Mouse (Mus musculus): ENCODE measurements around the gene C5ar1.
A peak's percentile ranks its signal among the peaks of the same experiment; 100 is the strongest.
"Not testable (repeated sequence)": the region's sequence is repeated elsewhere in the genome, so short reads cannot be mapped to it uniquely, and the experiment has no call there.

The C5ar1 gene

GRCm38 (mm10) chr7:16274922-16275890 lies 15.9 kb upstream of the C5ar1 start:
- no peak for DNase-seq

GRCm38 (mm10) chr7:16273766-16274140 lies 14.4 kb upstream of the C5ar1 start:
- peak in 1 of 2 experiments; percentile 83 for DNase-seq

DNA sequence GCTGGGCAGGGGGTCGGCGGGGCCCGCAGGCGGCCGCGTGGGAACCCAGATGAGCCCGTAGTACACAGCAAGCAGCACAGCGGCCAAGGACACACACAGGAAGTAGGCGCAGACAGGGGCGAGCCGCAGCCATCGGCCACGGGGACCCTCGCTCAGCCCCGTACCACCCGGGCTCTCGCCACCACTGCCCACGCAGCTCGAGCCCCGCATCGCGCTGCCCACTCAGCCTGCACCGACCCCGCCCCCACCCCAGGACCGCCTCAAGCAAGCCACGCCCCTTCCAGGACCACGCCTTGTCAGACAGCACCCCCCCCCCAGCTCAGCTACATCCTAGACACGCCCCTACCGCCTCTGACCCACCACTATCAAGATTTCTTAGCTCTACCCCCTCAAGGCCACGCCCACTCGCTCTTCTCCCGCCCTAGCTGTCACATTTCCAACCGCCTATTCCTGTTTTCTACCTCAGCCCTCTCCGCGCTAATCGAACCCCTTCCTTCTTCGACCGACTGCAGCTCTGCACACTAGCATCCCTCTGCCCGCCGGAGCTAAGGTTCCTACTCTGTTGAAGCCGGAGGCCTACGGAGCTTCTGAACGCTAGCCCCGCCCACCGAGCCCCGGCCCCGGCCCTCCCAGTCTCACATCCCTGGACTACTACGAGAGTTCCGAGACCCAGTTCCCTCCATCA lies 13.9 kb upstream of the C5ar1 start, which contains the start of gene Inafm1:
Inafm1 (minus strand) TSS at position 537 of the 685 bp plus-strand sequence.
- DNase-seq, result peak; percentile 86 to 91

- peak; percentile 85 to 86 for DNase-seq
Observed at GRCm38 (mm10) chr7:16272681-16273080, 13.3 kb upstream of the C5ar1 start.

- peak in 1 of 2 experiments; percentile 22 for DNase-seq
Observed at GRCm38 (mm10) chr7:16271139-16271538, 11.8 kb upstream of the C5ar1 start.

- DNase-seq, result not testable (repeated sequence)
Observed at GRCm38 (mm10) chr7:16266593-16266992, 7.3 kb upstream of the C5ar1 start.

- DNase-seq, result no peak
Observed at GRCm38 (mm10) chr7:16265856-16266255, 6.5 kb upstream of the C5ar1 start.

DNA sequence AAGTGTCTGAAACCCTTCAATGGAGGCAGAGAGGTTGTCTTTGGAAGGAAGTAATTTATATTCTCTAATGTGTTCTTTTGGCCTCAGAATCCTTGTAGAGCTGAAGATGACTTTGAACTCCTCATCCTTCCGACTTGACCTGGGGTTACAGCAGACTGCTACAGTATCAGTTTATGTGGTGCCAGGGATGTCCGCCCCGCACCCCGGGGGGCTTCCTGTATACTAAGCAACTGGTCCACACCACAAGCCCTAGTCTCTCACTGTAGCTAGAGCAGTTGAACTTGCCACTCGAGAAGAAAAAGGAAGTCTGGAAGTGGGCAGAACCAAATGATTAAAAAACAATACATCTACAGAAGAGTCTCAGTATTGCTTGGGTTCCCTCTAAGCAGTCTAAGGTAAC lies 4.5 kb upstream of the C5ar1 start:
- DNase-seq, result no peak

DNA sequence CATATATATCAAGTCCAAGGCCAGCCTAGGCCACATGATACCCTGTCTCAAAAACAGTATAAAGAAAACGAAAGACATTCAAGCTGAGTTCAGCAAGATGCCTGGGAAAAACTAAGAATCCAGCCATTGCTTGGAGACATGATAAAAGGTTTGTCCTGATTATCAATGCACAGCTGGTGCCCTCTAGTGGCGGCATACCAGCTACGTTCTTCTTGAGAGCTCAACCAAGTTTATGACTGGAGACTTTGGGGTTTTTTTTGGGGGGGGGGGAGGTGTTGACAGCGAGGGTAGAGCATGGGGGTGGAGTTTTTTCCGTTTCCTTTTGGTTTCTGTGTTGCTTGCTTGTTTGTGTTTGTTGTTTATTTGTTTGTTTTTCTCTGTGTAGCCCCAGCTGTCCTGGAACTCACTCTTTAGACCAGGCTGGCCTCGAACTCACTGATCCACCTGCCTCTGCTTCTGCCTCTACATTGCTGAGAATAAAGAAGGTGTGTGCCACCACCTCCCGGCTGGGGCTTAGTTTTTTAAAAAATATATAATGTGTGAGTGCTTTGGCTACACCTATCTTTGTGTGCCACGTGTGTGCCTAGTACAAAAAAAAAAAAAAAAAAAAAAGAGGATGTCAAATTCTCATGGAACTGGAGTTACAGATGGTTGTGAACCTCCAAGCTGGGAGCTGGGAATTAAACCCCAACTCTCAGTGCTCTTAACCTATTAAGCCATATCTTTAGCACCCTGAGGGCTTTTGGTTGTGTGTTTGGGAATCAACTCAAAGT lies 3.9 kb upstream of the C5ar1 start:
- DNase-seq, result peak; percentile 81 to 87

GRCm38 (mm10) chr7:16261097-16261496 lies 1.8 kb upstream of the C5ar1 start:
- no peak for DNase-seq

DNA sequence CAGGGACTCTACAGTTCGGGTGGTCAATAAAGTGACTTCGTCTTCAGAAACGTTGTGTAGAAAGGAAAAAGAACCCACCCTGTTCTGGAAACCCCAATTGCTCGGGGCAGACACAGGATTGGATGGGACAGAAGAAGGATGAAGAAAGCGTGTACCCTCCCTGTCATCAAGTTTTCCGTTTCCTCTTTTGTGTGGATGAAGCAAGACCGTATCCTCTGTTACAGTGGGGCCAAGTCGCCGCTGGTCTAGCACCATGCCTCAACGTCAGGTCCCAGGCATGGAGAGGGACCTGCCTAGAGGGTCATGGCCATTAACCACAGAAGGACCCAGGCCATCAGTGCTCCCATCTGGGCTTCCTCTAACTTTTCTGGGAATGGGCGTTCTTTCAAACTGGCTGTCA lies 1.5 kb downstream of the C5ar1 start:
- no peak for DNase-seq

- DNase-seq, result not testable (repeated sequence)
Observed at GRCm38 (mm10) chr7:16255963-16256362, 3.4 kb downstream of the C5ar1 start.

DNA sequence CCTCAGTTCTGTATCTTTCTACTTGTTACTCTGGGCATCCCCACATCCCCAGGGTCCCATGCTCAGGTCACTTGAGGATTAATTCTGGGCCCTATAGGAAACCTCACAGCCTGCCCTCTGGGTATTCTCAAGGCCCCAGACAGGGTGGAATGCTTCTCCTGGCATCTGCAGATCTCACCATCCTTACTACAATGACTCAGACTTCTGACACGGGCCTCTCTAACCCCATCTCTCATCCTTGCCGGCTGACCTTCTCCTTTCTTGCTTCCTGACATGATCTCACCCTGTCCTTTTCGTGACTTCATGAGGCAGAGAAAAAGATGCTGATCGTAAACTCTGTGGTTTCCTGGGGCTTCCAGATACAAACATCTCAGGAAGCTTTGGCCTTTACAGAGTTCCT lies 5.1 kb downstream of the C5ar1 start:
- no peak for DNase-seq

GRCm38 (mm10) chr7:16250687-16251086 lies 8.7 kb downstream of the C5ar1 start:
- no peak for DNase-seq

DNA sequence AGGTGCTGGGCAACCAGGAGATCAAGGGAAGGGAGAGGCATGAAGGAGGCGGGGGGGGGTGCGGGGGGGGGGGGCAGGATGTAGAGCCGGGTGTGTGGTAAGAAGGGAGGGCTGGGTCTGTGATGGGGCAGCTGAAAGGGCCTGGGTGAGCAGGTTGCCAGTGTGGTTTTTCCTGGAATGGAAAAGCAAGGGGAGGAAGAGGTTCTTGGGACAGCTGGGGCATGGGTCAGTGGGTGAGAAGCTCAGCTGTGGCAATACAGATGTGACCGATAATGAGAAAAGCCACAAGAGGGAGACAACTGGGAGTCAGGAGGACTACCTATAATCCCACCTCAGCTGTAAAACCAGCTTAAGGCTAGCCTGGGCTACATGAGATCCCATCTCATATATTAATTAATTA lies 13.4 kb downstream of the C5ar1 start:
- DNase-seq, result no peak

- DNase-seq, result no peak
Observed at GRCm38 (mm10) chr7:16244067-16244466, 15.3 kb downstream of the C5ar1 start, which contains the start of gene C5ar2. TSS of gene C5ar2 (minus strand) at chr7:16244154.

GRCm38 (mm10) chr7:16242198-16242597 lies 17.1 kb downstream of the C5ar1 start:
- DNase-seq, result no peak

GRCm38 (mm10) chr7:16241787-16242186 lies 17.6 kb downstream of the C5ar1 start:
- no peak for DNase-seq

DNA sequence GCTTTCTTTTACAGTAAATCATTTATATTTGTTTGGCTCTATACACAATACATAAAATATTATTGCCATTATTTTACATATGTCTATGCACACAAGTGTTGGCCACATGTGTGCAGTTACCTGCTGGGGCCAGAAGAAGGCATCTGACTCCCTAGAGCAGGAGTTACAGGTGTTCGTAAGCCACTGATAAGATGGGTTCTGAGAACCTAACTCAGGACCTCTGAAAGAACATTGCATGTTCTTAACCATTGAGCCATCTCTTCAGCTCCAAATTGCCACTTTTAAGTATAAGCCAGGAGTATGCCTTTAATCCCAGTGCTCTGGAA lies 18.4 kb downstream of the C5ar1 start:
- DNase-seq, result no peak

GRCm38 (mm10) chr7:16240281-16240977 lies 18.9 kb downstream of the C5ar1 start:
- DNase-seq, result no peak

DNA sequence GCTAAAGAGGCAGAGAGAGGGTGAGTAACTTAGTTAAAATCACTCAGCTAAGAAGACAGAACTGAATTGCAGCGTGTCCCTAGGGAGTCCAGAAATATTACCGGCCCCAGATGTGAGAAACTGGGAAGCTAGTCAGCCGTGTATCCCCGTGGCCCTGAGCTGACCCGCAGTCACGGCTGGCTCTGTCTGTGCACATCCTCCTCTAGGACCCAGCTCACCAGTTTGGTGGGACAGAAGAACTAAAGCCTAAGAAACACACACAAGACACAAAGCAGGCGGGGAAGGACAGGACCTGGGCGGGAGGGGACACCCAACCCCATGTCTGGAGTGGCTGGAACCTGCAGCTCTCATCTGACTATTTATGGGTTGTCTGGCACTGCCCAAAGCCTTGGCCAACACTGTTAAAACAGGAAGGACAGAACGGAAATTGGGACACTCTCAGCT lies 19.8 kb downstream of the C5ar1 start:
- peak; percentile 64 to 80 for DNase-seq

DNA sequence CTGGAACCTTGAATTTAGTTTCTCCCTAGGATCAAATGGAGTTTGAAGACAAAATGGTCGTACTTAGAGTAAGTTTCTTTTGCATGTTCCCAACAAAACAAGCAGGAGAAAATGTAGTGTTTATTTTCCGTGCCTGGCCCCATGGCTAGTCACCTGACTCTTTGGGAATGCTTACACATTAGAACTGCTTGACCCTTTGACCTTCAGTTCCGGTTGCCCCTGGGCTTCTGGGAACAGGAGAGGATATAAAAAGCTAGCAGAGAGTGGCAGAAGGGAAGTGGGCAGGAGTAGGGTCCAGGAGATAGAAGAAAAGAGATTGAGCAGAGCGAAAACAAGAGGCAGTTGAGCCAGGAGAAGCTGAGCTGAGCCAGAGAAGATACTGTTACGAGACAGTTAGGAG lies 29.5 kb downstream of the C5ar1 start:
- DNase-seq, result no peak

Data from cerebellum, adult 18-20 months (tissue).